Mouse (Mus musculus) lung, adult 18-20 months (tissue): ENCODE data around the gene Ptprd.

Experiments
- DNase-seq, 2 experiments: peaks; one replicate each; pipeline ENCODE4 v3.0.0; 2022; ENCODE audit warnings: mixed read lengths in 2 of 2

Gene Ptprd

DNA sequence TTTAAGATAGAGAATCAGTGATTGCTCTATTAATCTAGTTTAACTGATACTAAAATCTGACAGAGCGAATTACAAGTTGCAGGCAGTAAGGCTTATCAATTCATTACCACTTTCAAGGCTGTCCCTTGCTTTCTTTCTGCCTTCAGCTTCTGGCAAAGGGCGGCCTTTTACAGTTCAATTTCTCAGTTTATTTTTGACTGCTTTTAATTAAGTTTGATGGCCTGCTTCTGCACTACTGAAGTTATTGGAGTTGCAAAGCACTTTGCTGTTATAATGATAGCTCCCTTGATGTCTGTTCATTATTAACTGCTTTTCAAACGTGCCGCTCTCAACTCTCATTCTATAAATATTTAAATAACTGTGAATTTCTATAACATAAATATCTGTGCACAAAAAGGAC, 673.9 kb downstream of the Ptprd start:
- no peak for DNase-seq

DNA sequence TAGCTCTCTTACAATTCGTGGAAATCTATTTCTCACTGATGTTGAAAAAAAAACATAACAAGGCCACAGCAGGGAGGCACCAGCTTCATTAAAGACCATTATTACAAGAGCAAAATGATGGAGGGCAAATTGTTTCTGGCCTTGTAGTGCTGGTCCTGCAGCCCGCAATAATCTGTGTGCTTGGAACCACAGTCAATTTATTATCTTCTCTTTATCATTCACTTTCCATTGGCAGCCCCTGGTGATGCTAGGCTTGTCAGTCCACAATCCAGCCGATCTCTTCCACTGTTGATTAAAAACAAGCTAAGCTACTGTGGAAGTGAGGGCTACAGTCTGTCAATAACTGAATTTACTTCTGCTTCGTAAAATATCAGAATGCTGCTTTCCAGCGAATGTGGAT, 674.4 kb downstream of the Ptprd start:
- DNase-seq, result no peak

DNA sequence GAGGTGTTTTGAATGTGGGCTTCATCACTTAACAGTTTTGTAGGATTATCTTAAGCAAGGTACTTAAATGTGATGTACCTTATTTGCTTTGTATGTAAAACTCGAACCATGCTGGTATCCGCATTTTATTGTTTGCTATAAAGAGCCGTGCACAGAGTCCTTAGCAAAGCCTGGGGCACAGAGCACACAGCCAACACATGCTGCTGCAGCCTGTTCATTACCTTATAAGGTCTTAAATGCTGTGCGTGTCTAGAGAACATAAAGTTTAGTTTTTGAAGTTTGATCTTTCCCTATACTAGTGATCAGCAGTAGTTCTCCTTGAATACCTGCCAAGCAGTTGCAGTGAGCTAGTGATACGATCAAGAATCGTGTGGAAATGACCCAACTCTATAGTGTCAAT, 676.2 kb downstream of the Ptprd start:
- no peak for DNase-seq

DNA sequence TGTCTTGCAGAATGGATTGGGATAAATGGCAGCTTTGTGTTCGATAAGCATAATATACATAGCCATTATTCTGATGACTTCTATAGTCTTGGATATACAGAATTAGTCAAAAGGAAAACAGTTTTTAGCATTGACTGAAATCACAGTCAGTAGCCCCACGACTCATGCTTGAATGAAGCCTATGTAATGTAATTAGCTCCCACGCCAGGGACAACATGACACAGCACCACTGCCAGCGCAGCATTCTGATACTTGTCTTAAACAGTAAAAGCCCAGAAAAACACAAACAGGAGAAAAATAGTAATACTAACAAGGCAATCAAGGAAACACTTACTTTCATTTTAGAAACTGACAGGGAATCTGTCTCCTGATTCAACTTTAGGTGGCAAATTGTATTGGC, 677.2 kb downstream of the Ptprd start:
- no peak for DNase-seq

DNA sequence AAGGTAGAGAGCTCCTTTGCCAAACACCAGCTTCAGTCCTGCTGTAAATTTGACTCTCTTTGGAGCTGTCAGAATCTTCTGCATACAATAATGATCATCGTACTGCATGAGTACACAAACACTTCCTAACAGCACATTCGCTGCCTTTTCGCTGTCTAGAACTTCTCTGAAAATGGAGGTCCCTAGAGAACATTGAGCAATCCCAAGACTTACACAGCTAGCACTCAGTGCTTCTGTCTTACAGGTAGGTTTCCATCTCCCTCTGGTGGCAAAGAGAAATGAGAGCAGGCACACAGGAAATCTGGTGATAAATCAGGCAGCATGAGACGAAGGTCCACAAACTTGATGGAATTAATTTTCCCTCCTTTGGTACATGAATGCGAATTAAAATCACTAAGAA, 692.6 kb downstream of the Ptprd start:
- no peak for DNase-seq

DNA sequence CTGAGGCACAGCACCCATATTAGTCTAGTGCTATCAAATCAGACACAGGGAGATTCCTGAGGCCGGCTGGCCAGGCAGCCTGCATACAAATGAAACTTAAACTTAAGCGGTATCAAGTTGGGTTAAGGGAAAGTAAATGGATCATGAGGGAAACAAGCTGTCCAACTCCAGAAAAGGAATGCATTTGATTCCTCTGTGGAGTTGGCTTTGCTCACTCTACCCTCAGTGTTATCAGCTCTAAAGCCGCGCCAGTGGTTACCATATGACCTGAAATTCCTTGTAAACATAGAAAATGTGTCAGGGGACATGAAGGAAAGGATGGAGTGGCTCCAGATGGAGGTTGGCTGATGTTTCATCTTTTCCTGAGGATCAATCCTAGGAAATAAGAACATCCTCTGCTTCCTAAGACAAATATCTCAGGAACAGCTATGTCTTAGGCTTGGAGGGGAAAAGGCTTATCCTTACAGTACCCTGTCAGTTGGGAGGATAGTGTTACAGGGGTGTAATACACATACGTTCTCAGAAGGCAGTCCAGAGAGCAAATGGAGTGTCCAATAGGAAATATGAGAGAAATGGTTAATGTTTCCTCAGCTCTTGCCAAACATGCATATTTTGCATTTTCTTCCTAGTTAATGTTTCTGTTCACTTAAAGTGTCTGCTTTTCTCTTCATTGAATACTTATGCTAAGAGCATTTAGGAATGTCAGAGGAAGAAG, 697.7 kb downstream of the Ptprd start:
- no peak for DNase-seq

DNA sequence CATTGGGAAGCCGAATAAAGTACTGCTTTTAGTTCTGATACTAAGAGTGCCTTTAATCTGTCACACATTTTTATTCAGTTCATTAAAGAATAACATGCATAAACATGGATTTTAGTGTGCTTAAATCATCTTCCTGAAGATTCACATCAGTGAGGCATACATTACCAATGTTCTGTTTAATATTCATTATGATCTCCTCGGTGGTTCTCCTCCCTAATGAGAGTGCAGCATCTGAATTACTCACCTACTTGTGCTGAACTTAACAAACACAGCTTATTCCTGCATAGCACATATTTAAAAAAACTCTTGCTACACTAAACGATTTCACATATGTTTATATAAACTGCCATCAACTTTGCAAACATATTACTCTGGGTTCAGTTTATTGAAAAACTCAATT, 698.7 kb downstream of the Ptprd start:
- DNase-seq, result no peak

DNA sequence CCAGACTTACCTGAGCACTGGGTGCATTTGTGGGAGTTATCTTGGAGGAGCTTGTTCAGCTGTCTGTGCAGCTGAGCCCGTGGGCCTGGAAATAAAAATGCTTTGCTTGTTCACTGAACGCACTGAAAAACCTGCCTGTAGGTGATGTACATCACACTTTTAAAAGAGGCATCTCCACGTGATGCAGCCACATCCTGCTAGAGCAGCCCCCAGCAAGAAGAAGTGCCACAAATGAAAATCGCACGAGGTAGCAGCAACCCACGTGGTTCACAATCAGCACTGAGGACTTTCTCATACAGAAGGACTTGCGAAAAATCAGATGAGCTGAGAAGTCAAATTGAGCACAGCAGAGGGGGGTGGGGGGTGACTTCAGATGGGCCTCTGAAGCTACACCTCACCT, 757.7 kb downstream of the Ptprd start:
- no peak for DNase-seq

DNA sequence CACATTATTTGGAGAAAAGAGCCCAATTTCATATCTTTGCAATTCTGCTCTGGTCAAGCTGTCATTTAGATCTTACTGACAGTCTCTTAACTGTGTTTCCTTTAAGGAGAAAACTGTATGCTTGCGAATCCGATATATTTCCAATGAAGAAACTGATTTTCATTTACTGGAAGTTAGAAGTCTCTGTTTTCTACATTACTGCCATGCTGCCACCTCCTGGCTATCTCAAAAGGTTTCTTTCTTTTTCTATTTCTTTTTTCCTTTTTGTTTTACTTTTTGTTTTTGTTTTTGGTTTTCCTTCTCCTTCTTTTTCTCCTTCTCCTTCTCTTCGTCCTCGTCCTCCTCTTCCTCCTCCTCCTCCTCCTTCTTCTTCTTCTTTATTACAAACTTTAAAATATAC, 812.6 kb downstream of the Ptprd start:
- DNase-seq, result no peak

DNA sequence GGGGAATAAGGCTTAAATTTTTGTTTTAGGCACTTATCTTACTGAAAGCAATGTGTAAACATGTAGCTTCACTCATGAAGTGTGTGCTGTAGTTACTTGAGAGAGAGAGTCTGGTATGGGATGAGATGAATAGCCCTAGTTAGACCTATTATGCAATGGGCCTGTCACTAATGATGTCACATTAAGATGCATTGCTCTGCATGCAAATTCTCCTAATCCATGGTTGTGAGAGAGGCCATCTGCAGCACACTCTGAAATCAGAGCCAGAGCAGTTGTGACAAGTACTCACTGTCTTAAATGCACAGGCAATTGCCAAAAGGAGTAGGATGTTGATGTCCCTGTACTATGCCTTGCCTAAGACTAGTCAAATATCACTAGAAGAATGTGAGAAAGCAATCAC, 850.0 kb downstream of the Ptprd start:
- no peak for DNase-seq

DNA sequence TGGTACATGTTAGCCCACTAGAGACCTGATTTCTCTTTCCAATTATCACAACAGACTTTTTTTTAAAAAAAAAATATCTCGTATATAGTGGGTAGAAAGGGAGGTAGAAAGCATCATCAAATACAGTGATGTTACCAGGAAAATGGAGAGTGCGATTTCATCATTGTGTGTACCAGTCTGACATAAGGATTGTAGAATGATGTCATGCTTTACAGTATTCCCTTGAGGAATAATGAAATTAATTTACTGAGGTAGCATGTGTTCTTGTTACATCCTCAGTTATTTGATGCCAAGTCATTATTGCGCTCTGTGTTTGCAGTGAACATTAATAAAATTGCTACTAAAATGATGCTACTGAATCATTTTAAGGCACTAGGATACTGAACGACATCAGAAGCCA, 884.6 kb downstream of the Ptprd start:
- no peak for DNase-seq

DNA sequence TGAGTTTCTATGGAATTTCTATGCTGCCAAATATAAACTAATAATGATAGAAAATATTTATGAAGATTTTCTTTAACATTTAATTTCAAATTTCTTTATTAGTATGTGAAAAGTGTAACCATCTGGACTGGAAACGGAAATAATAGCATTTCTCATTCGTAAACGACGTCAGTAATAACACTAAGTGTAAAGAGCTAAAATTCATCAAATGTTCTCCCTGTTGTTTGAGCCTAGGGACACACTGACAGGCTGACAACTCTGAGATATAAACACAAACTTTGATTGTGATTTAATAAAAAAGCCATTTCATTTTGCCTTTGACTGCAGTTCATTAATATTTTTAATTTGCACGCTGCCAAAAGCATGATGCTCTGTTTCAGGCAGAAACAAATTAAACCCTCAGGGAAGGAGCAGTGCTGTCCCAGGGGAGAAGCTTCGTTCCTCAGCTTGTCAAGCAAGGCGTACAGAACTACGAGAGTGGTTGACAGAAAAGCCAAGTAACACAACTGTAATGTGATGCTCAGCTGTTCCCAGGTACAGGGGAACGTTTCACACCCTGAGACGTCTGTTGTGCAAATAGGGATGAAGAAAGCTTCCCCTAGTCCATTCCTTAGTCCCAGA, 894.6 kb downstream of the Ptprd start:
- DNase-seq, result no peak

DNA sequence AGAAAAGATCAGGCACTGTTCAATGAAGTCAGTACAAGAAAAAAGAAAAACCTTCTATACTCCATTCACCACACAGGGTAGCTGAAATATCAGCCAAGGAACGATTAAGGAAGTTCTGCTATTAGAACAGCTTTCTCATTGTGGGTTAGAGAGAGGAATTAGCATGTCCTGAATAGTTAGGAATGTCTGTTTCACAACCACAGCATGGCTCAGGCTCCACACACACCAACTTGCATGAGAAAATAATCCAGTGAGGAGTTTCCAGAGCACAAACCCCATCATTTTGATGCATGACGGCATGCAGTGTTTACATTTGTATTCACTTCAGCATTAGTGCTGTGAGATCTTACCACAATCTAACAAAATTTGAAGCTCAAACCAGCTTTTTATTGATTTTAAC, 895.1 kb downstream of the Ptprd start:
- no peak for DNase-seq

DNA sequence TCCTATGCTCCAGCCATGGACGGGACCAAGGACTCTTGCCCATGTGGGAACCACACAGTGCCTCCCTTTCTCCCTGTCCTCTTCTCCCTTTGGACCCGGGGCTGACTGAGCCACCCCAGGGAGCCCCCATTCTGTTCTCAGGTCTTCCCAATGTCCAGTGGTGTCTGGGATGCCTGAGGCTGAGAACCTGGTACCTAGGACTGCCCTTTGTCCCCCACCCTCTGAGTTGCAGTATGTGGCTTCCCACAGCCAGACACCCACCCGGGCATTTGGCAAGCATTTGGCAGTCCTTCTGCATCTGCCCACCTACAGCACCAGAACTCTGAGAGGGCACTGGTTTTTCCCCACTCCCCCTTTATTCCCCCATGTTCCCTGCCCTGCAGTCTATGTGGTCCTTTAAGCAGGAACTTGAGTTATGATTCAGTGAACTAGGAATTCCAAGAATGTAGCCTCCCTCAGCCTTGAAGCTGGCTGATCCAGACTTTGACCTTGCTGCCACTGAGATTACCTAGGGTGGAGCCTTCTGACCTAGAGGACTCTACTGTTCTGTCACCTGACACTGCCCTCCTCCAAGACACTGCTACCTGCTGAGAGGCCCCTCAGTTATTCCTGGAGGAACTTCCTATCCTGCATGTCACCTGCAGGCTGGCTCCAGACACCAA, 901.5 kb downstream of the Ptprd start:
- no peak for DNase-seq

DNA sequence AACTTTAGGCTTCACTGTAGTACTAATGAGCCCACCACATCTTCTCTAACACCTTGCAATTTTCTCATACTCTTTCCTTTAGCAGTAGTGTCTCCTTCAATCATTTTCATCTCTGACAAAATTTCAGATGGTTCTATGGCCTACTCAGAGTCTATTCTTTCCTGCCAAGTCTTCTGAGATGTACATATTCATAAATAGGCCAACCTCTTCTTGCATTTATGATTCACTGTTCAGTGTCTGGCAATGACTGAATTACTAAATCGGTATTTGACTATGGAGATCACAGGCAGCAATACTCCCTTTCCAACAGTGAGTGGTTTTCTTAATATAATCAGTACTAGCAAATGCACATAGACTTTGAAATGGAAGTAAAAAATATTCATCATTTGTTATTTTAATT, 928.3 kb downstream of the Ptprd start:
- DNase-seq, result no peak

DNA sequence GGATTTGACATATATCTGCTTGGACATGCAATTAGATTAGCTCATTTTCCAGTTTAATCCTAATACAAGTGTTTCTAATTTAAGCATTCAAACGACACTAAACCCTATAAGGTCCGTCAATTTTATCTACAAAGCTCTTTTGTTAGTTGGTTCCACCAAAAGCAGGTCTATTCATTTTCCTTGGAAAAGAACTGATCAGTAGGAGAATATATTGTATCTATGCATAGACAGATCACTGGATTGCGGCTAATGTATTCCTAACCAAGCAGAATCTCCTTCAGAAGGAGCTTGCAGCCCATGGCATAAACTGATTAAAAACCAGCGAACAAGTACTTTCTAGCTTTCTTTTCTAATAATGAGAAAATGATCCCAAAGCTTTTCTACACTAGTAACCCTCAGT, 933.8 kb downstream of the Ptprd start:
- DNase-seq, result no peak

DNA sequence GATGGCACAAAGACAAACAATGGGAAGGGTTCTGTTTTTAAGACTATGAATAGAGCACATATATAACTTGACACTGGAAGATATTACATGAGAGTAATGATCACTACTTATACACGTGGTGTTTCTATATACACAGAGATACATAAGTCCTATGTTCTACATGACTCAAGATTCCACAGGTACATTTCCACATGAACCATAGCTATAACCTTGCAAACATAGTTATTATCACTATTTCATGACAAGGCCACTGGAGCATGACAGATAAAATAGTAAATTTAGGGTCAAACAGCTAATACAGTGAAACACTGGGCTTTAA, 951.8 kb downstream of the Ptprd start:
- no peak for DNase-seq

DNA sequence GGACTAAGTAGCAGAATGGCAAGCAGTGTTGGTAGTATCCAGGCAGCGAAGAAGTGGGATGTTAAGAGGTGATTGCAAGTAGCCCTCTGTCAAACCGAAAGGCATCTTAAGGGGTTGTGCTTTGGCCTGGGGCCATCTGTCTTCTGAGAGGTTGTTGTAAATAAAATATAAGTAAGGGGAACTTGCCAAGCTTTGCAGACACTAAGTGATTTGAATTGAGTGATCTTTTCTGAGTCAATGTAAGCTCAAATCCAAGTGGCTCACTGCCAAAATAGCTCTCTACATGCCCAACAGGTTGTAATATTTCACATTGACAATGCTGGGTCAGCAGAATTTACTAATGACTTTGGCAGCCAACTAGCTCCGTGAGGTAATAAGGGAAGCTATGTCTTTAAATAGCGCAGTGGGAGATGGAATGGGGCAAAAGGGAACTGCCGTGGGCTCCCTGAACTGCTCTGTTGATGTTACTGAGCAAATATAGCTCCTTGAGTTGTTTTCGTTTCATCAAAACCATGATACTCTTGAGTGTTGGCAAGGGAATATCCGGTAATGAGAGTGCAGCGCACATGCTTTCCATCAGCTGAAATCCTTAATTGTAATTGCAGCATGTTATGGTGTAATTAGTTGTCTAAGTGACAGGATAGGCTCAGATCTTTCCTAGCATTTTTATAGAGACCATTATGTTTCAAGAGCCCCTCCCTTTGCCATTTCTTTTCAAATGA, 952.4 kb downstream of the Ptprd start:
- DNase-seq, result no peak

DNA sequence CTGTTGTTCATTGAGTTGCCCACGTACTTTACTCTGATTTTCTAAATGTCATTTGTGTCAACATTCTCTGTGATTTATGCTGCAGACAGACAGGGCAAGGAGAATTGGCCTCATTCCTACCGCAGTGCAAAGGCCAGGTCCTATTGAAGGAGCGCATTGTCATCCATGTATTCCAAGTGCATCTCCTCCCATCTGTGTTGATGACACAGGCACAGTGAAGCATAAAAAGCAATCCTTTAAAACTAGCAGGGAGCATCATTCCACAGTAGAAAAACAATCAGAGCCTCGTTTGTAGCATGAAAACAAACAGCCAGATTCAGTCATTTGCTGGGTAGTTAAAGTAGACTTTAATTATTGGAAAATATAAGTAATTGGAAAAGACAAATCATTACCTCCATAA, 960.6 kb downstream of the Ptprd start:
- DNase-seq, result no peak

DNA sequence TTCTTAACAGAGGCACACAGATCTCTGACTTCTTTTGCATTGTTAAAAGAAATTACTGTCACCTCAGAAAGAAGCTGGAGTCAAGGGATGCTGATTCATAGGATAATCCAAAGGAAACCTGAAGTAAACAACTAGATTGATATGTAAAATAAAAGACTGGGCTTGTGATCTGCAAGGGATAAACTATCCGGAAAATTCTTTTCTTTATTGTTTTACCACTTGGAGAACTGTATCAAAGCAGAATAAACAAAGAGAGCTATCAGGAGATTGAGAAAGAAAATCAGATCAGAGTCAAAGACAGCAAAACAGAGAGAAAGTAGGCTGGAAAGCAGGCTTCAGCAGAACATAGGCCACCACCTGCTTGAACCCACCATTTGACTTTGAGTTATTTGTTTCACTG, 962.0 kb downstream of the Ptprd start:
- DNase-seq, result no peak

DNA sequence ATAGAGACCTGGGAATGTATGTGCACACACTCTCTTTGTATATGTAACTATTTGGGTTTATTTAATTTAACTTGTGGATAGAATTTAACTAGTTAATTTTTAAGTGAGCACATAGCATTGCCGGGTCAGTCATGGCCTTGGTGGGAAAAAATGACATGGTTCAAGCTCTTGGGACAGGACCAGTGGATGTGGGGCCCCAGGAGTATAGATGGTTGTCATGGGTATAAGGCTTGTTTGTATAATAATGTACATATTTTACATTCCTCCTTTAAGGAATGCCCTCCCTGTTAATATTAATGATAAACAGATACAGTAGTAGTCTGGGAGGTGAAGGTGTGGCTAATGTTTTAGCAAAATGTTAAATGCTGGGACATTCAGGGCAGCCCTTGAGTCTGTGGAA, 962.8 kb downstream of the Ptprd start:
- no peak for DNase-seq

DNA sequence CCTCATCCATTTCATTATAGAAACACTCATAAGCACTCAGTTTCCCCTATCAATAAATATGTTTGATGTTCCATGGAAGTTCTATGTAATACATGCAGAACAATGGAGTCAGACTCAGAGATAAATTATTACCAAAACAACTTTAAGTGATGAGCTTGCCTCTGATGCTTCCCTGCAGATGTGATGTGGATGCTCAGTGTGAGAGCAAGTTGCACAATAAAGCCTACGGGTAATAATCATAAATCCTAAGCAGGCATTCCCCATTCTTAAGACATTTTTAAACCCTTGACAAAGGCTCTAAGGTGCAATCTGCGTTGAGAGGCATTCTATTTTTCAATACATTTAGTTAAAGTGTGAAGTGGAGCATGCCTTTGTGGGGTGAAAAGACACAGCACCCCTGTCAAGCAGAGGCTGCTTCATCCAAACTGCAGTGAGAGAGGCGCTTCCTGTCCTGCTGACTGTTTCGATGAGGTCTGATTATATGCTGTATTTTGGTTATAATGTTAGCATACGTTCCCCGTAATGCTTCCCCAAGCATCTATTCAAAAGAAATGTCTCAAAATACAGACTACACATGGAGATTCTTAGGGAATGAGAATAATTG, 969.8 kb downstream of the Ptprd start:
- no peak for DNase-seq

DNA sequence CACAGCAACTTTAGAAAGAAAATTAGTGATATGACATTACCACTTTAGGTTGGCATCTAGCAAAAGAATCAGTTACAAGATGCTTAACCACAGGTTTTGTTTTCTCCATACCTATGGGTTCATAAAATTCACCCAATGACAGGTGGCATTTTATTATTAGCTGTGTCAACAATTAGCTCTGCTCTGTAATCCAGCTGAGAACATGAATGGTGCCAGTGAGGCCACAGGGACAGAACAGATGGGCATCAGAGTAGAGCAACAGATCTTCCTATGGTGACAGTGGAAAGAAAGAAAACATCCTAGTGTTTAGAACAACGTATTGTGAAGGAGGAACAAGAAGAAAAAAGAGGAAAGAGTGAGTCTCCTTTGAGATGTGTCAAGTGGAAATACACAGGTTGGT, 973.6 kb downstream of the Ptprd start:
- no peak for DNase-seq

DNA sequence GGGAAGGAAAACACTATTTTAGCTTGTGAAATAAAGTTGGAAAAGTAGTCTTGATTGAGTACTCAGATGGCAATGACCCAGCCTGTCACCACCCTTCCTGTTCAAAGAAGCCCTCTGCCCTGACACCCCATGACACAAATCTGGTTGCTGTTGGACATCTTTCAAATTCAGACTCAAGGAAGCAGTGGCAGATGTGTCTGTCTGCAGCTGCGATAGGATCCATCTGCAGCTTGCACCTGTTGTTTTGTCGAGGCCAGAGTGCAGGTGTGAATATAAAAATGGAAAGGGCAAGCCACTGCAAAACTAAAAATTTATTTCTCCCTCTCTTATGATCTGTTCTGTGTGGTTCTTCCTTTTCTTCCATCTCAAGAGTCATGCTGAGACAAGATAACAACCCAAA, 978.5 kb downstream of the Ptprd start:
- no peak for DNase-seq
